Comparison of ENCODE assay signal across 22 mouse cellular contexts in the genomic region with DNA sequence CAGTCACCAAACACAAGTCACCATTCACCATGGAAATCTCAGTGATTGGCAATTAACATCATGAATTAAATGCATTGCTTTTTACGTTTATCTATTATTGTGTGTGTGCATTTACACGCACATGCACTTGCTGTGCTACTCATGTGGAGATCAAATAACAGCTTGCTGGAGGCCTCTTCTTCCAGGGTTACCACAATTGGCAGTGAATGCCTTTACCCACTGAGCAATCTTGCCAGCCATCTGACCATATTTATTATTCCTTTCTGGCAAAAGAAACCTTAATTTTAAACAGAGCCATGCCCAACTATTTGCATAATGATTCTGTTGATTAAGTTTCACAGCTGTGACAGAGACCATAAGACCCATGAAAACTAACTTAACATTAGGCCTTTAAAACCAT.
DNase-seq lines count a peak whose midpoint lies in the region; ATAC-seq and TF ChIP-seq lines count a peak whose summit lies in the region.
"Had no signal": no experiment of that assay in that cellular context is flagged by ENCODE, and none has a peak within 500 bp of the region (broad histone marks: within the 10 kb centered on the region; RNA-seq: fewer than 3 reads in every experiment).

No protein-coding gene starts in this region.

- H3K27me3 ChIP-seq in forebrain, embryonic 13.5 days, result no peaks in the 10 kb centered on the region
- no peaks in the 10 kb centered on the region for H3K27me3 ChIP-seq in forebrain, embryonic 10.5 days (ENCODE audit: poor library complexity, severe bottlenecking)
- H3K27me3 ChIP-seq in hindbrain, postnatal 0 days (ENCODE audit: insufficient read depth, low read length), result no peaks in the 10 kb centered on the region
- no peaks in the 10 kb centered on the region for H3K27me3 ChIP-seq in hindbrain, embryonic 13.5 days
- H3K27me3 ChIP-seq: CH12.LX; embryonic facial prominence, embryonic 15.5 days; heart, embryonic 12.5 days; intestine, embryonic 15.5 days; Patski had no signal

- no peak for TF ChIP-seq POLR2A in brain, embryonic 14.5 days (IDR thresholded peaks at IDR 0.05; ENCODE audit: borderline replicate concordance, extremely low read depth, insufficient read depth, insufficient read length, poor library complexity, severe bottlenecking)

- TF ChIP-seq CTCF in hindbrain, postnatal 0 days (IDR thresholded peaks at IDR 0.05; ENCODE audit: low read depth), result no peak
- TF ChIP-seq CTCF in brain, embryonic 14.5 days (IDR thresholded peaks at IDR 0.05; ENCODE audit: borderline replicate concordance, extremely low read depth, insufficient read depth, insufficient read length), result no peak

- peaks cover 4% of the 10 kb centered on the region; the same call in 1 of the 2 replicates for H3K4me1 ChIP-seq in forebrain, embryonic 13.5 days
- H3K4me1 ChIP-seq in forebrain, embryonic 10.5 days, result no peaks in the 10 kb centered on the region
- no peaks in the 10 kb centered on the region for H3K4me1 ChIP-seq in hindbrain, postnatal 0 days (ENCODE audit: insufficient read depth, low read length)
- no peaks in the 10 kb centered on the region for H3K4me1 ChIP-seq in hindbrain, embryonic 13.5 days (replicated peaks)
- H3K4me1 ChIP-seq: embryonic facial prominence, embryonic 15.5 days; heart, embryonic 12.5 days; hindbrain, embryonic 10.5 days; intestine, embryonic 15.5 days had no signal

- H3K4me2 ChIP-seq in forebrain, embryonic 13.5 days, result no peak overlapping the region
- H3K4me2 ChIP-seq in hindbrain, postnatal 0 days (ENCODE audit: low read depth, low read length), result no peak overlapping the region
- H3K4me2 ChIP-seq in hindbrain, embryonic 13.5 days, result no peak overlapping the region
- H3K4me2 ChIP-seq: embryonic facial prominence, embryonic 15.5 days; heart, embryonic 12.5 days; intestine, embryonic 15.5 days had no signal

- no peaks in the 10 kb centered on the region for H3K36me3 ChIP-seq in forebrain, embryonic 13.5 days (ENCODE audit: poor library complexity, severe bottlenecking)
- H3K36me3 ChIP-seq in forebrain, embryonic 10.5 days (replicated peaks), result no peaks in the 10 kb centered on the region
- H3K36me3 ChIP-seq in hindbrain, postnatal 0 days (ENCODE audit: insufficient read depth, low read length), result no peaks in the 10 kb centered on the region
- no peaks in the 10 kb centered on the region for H3K36me3 ChIP-seq in hindbrain, embryonic 13.5 days
- H3K36me3 ChIP-seq: embryonic facial prominence, embryonic 15.5 days; heart, embryonic 12.5 days; hindbrain, embryonic 10.5 days; intestine, embryonic 15.5 days had no signal

- no peak overlapping the region for H3K27ac ChIP-seq in forebrain, embryonic 13.5 days
- no peak overlapping the region for H3K27ac ChIP-seq in forebrain, embryonic 10.5 days
- no peak overlapping the region for H3K27ac ChIP-seq in hindbrain, postnatal 0 days
- H3K27ac ChIP-seq in hindbrain, embryonic 13.5 days, result no peak overlapping the region
- H3K27ac ChIP-seq: embryonic facial prominence, embryonic 15.5 days; gastrocnemius, adult 2 months; hindbrain, embryonic 10.5 days; intestine, embryonic 15.5 days had no signal

- peak; percentile 72; the same call in 1 of the 2 replicates for ATAC-seq in forebrain, embryonic 13.5 days
- ATAC-seq in hindbrain, postnatal 0 days, result no peak
- no peak for ATAC-seq in hindbrain, embryonic 13.5 days (ENCODE audit: low FRiP score)
- ATAC-seq: activated CD4-positive, CD25-positive, alpha-beta regulatory T cell, adult 4 months; intestine, embryonic 15.5 days; Patski had no signal

- no peaks in the 10 kb centered on the region for H3K9me3 ChIP-seq in forebrain, embryonic 13.5 days (replicated peaks)
- no peaks in the 10 kb centered on the region for H3K9me3 ChIP-seq in forebrain, embryonic 10.5 days
- H3K9me3 ChIP-seq in hindbrain, postnatal 0 days (ENCODE audit: low read length), result no peaks in the 10 kb centered on the region
- H3K9me3 ChIP-seq in hindbrain, embryonic 13.5 days, result no peaks in the 10 kb centered on the region
- H3K9me3 ChIP-seq: embryonic facial prominence, embryonic 15.5 days; heart, embryonic 12.5 days; hindbrain, embryonic 10.5 days; intestine, embryonic 15.5 days had no signal

- no peak overlapping the region for H3K9ac ChIP-seq in forebrain, embryonic 13.5 days
- no peak overlapping the region for H3K9ac ChIP-seq in hindbrain, postnatal 0 days (replicated peaks; ENCODE audit: low read length)
- no peak overlapping the region for H3K9ac ChIP-seq in hindbrain, embryonic 13.5 days
- H3K9ac ChIP-seq: embryonic facial prominence, embryonic 15.5 days; heart, embryonic 12.5 days; intestine, embryonic 15.5 days had no signal

- WGBS in forebrain, embryonic 13.5 days, result 40% methylated on average over 2 of the region's 2 CpGs
- WGBS in forebrain, embryonic 10.5 days, result 75% methylated on average over 2 of the region's 2 CpGs
- WGBS in hindbrain, postnatal 0 days, result 43% methylated on average over 2 of the region's 2 CpGs
- WGBS in hindbrain, embryonic 13.5 days, result 55% methylated on average over 2 of the region's 2 CpGs

- no peak for DNase-seq in forebrain, embryonic 10.5 days (ENCODE audit: extremely low spot score, low spot score)
- peak; percentile 5 for DNase-seq in hindbrain, postnatal 0 days (ENCODE audit: low spot score)
- peak; percentile 71 for DNase-seq in brain, embryonic 14.5 days (ENCODE audit: low read depth)
- DNase-seq in adrenal gland, adult (ENCODE audit: inconsistent age in 2 of 2, low spot score in 1 of 2), result no peak
- DNase-seq: adrenal gland, adult 2 months; adrenal gland, postnatal 25 days; cerebellum, adult 11-12 months; cerebellum, adult 9-11 months; embryo, embryonic 11 days; gastrocnemius, adult 2 months; gastrocnemius, postnatal 25 days; kidney, adult 18-20 months had no signal

- no peak overlapping the region for H3K4me3 ChIP-seq in forebrain, embryonic 13.5 days
- no peak overlapping the region for H3K4me3 ChIP-seq in forebrain, embryonic 10.5 days
- H3K4me3 ChIP-seq in hindbrain, postnatal 0 days (ENCODE audit: low read length), result no peak overlapping the region
- H3K4me3 ChIP-seq in hindbrain, embryonic 13.5 days, result no peak overlapping the region
- H3K4me3 ChIP-seq: embryonic facial prominence, embryonic 15.5 days; erythroblast, embryonic 14.5 days; gastrocnemius, adult 2 months; heart, embryonic 12.5 days; hindbrain, embryonic 10.5 days; intestine, embryonic 15.5 days had no signal

Comparison
In these comparisons a context has a peak if more than half of its experiments do, and no peak if none do; other contexts are left out.
1. DNase-seq: peak in hindbrain, postnatal 0 days (single experiment) and brain, embryonic 14.5 days (single experiment); none in forebrain, embryonic 10.5 days (single experiment) and adrenal gland, adult (0 of 2).